Mouse (Mus musculus) embryonic fibroblast, embryonic 13.5 days (primary cell): ENCODE results near the gene Ndufb7.

Experiments used
- CTCF ChIP-seq: IDR thresholded peaks from 2 replicates; pipeline ENCODE4 v1.5.1; 2011; ENCODE audit warnings: mild to moderate bottlenecking, control low read depth, low read length, moderate library complexity, borderline replicate concordance; ENCODE audit not compliant: insufficient read depth
- POLR2A ChIP-seq: IDR thresholded peaks from 2 replicates; pipeline ENCODE4 v1.6.1; 2011; ENCODE audit warnings: low read depth, mild to moderate bottlenecking, control low read depth, low read length, moderate library complexity

GRCm38 (mm10) chr8:83611921-83612320 lies 45.5 kb downstream of the Ndufb7 start:
- TF ChIP-seq CTCF (no peak), POLR2A (no peak)
